Mouse (Mus musculus): ENCODE results near the gene Nkrf. TPM values are rescaled to one million over a fixed set of nuclear protein-coding genes. Genes with fewer than 3 reads are reported as not detected.

Nkrf gene
- polyA plus RNA-seq, 1 experiment from 2014 or later = 1.3 TPM

DNA sequence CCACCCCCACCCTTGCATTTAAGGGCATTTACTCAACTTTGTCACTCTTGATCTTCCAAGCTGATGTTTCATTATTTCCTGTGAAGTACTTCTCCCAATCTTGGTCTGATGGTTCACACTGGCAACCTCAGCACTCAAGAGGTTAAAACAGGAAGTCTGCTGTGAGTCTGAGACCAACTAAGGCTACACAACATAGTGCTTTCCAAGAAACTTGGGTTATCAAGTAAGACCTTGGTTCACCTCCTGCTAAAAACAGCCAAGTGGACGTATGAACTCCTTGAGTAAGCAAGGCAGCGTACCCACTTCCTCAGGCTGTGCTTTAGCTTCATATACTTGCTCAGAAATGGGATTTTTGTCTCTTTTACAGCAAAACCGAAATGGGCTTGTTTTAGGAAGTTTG is 32.3 kb downstream of the Nkrf start:
- Histone ChIP-seq H3K27me3 (ENCODE audit: control insufficient read depth, insufficient read depth, low read length) (no peaks in the 10 kb centered on the region), H3K9me3 (replicated peaks; ENCODE audit: control insufficient read depth, low read length) (no peaks in the 10 kb centered on the region), H3K9ac (ENCODE audit: low read length) (no peak overlapping the region), H3K4me3 (replicated peaks; ENCODE audit: low read length) (no peak overlapping the region), H3K4me2 (ENCODE audit: low read depth, low read length) (no peak overlapping the region), H3K27ac (ENCODE audit: low read length) (no peak overlapping the region), H3K4me1 (ENCODE audit: control insufficient read depth, insufficient read depth, low read length) (no peaks in the 10 kb centered on the region), H3K36me3 (ENCODE audit: control insufficient read depth, insufficient read depth, low read length) (no peaks in the 10 kb centered on the region)
- 80% methylated on average over 3 of the region's 3 CpGs for WGBS
- no peak for ATAC-seq (ENCODE audit: insufficient read depth, low FRiP score)

DNA sequence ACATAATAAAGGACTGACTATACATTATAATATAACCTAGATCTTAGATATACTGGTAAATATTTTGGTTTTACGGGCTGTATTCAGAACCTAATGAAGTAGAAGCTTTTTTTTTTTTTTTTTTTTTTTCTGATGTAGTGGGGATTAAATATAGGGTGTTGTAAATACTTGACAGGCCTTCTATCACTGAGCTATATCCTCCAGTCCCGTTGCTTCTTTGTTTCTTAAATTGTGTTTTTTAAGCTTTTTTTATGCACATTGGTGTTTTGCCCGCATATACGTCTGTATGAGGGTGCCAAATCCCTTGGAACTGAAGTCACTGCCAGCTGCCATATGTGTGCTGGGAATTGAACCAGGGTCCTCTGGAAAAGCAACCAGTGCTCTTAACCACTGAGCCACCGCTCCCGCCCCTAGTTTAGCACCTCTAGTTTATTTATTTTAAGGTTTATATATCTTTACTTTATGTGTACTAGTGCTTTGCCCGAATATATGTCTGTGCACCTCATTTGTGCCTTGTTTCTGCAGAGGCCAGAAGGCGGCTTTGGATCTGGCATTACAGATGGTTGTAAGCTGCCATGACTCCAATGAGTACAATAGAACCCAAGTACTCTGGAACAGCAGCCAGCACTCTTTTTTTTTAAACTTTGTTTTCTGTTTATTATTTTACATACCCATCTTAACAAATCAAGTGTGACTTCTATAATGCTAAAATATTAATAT is 37.9 kb downstream of the Nkrf start:
- 49% methylated on average over 8 of the region's 8 CpGs for WGBS
- H3K4me3 ChIP-seq (replicated peaks; ENCODE audit: low read length) = peak overlapping the region; percentile 49
- H3K4me1 ChIP-seq (ENCODE audit: control insufficient read depth, insufficient read depth, low read length) = peaks cover 3% of the 10 kb centered on the region; the same call in 1 of the 2 replicates
- ATAC-seq (ENCODE audit: insufficient read depth, low FRiP score) = no peak
- no peak overlapping the region for H3K27ac ChIP-seq (ENCODE audit: low read length)
- H3K9ac ChIP-seq (ENCODE audit: low read length) = no peak overlapping the region
- no peaks in the 10 kb centered on the region for H3K9me3 ChIP-seq (replicated peaks; ENCODE audit: control insufficient read depth, low read length)
- no peaks in the 10 kb centered on the region for H3K36me3 ChIP-seq (ENCODE audit: control insufficient read depth, insufficient read depth, low read length)
- H3K27me3 ChIP-seq (ENCODE audit: control insufficient read depth, insufficient read depth, low read length) = no peaks in the 10 kb centered on the region
- H3K4me2 ChIP-seq (ENCODE audit: low read depth, low read length) = peak overlapping the region; percentile 35; the same call in 1 of the 2 replicates

GRCm38 (mm10) chrX:36863766-36864608 is 38.7 kb downstream of the Nkrf start:
- peak; percentile 90; the same call in 1 of the 2 replicates for ATAC-seq (ENCODE audit: insufficient read depth, low FRiP score)
- Histone ChIP-seq H3K4me1 (ENCODE audit: control insufficient read depth, insufficient read depth, low read length) (peaks cover 3% of the 10 kb centered on the region; the same call in 1 of the 2 replicates), H3K9ac (ENCODE audit: low read length) (peak overlapping the region; percentile 63), H3K36me3 (ENCODE audit: control insufficient read depth, insufficient read depth, low read length) (no peaks in the 10 kb centered on the region), H3K4me2 (ENCODE audit: low read depth, low read length) (peak overlapping the region; percentile 50), H3K27ac (ENCODE audit: low read length) (no peak overlapping the region), H3K9me3 (replicated peaks; ENCODE audit: control insufficient read depth, low read length) (no peaks in the 10 kb centered on the region), H3K27me3 (ENCODE audit: control insufficient read depth, insufficient read depth, low read length) (no peaks in the 10 kb centered on the region), H3K4me3 (replicated peaks; ENCODE audit: low read length) (peak overlapping the region; percentile 49)
- 12% methylated on average over 43 of the region's 44 CpGs for WGBS

GRCm38 (mm10) chrX:36852631-36853030 is 50.1 kb downstream of the Nkrf start:
- H3K36me3 ChIP-seq (ENCODE audit: control insufficient read depth, insufficient read depth, low read length) = no peaks in the 10 kb centered on the region
- H3K4me1 ChIP-seq (ENCODE audit: control insufficient read depth, insufficient read depth, low read length) = no peaks in the 10 kb centered on the region
- no peaks in the 10 kb centered on the region for H3K9me3 ChIP-seq (replicated peaks; ENCODE audit: control insufficient read depth, low read length)

GRCm38 (mm10) chrX:36847152-36847551 is 55.5 kb downstream of the Nkrf start:
- Histone ChIP-seq H3K4me3 (replicated peaks; ENCODE audit: low read length) (no peak overlapping the region), H3K36me3 (ENCODE audit: control insufficient read depth, insufficient read depth, low read length) (no peaks in the 10 kb centered on the region), H3K9me3 (replicated peaks; ENCODE audit: control insufficient read depth, low read length) (no peaks in the 10 kb centered on the region), H3K9ac (ENCODE audit: low read length) (no peak overlapping the region), H3K27me3 (ENCODE audit: control insufficient read depth, insufficient read depth, low read length) (no peaks in the 10 kb centered on the region), H3K4me1 (ENCODE audit: control insufficient read depth, insufficient read depth, low read length) (no peaks in the 10 kb centered on the region), H3K27ac (ENCODE audit: low read length) (no peak overlapping the region), H3K4me2 (ENCODE audit: low read depth, low read length) (no peak overlapping the region)
- no peak for ATAC-seq (ENCODE audit: insufficient read depth, low FRiP score)
- 76% methylated on average over 1 of the region's 1 CpGs for WGBS

More at GRCm38 (mm10) chrX:36852631-36853030, 50.1 kb downstream of the Nkrf start:
- no peak for ATAC-seq (ENCODE audit: insufficient read depth, low FRiP score)
- Histone ChIP-seq H3K27me3 (ENCODE audit: control insufficient read depth, insufficient read depth, low read length) (no peaks in the 10 kb centered on the region), H3K9ac (ENCODE audit: low read length) (no peak overlapping the region), H3K27ac (ENCODE audit: low read length) (no peak overlapping the region), H3K4me2 (ENCODE audit: low read depth, low read length) (no peak overlapping the region), H3K4me3 (replicated peaks; ENCODE audit: low read length) (no peak overlapping the region)
- 86% methylated on average over 8 of the region's 8 CpGs for WGBS

GRCm38 (mm10) chrX:36843346-36843990 is 59.2 kb downstream of the Nkrf start:
- H3K9ac ChIP-seq (ENCODE audit: low read length) = no peak overlapping the region
- 72% methylated on average over 4 of the region's 4 CpGs for WGBS
- no peaks in the 10 kb centered on the region for H3K36me3 ChIP-seq (ENCODE audit: control insufficient read depth, insufficient read depth, low read length)
- no peak overlapping the region for H3K4me2 ChIP-seq (ENCODE audit: low read depth, low read length)
- no peaks in the 10 kb centered on the region for H3K9me3 ChIP-seq (replicated peaks; ENCODE audit: control insufficient read depth, low read length)
- ATAC-seq (ENCODE audit: insufficient read depth, low FRiP score) = no peak
- no peaks in the 10 kb centered on the region for H3K27me3 ChIP-seq (ENCODE audit: control insufficient read depth, insufficient read depth, low read length)
- H3K27ac ChIP-seq (ENCODE audit: low read length) = no peak overlapping the region
- no peaks in the 10 kb centered on the region for H3K4me1 ChIP-seq (ENCODE audit: control insufficient read depth, insufficient read depth, low read length)
- no peak overlapping the region for H3K4me3 ChIP-seq (replicated peaks; ENCODE audit: low read length)

GRCm38 (mm10) chrX:36841698-36842097 is 61.0 kb downstream of the Nkrf start:
- H3K27me3 ChIP-seq (ENCODE audit: control insufficient read depth, insufficient read depth, low read length) = no peaks in the 10 kb centered on the region
- H3K9ac ChIP-seq (ENCODE audit: low read length) = no peak overlapping the region
- no peaks in the 10 kb centered on the region for H3K4me1 ChIP-seq (ENCODE audit: control insufficient read depth, insufficient read depth, low read length)
- WGBS = 74% methylated on average over 6 of the region's 6 CpGs
- H3K36me3 ChIP-seq (ENCODE audit: control insufficient read depth, insufficient read depth, low read length) = no peaks in the 10 kb centered on the region
- ATAC-seq (ENCODE audit: insufficient read depth, low FRiP score) = no peak
- H3K27ac ChIP-seq (ENCODE audit: low read length) = no peak overlapping the region
- H3K9me3 ChIP-seq (replicated peaks; ENCODE audit: control insufficient read depth, low read length) = no peaks in the 10 kb centered on the region
- H3K4me2 ChIP-seq (ENCODE audit: low read depth, low read length) = no peak overlapping the region
- no peak overlapping the region for H3K4me3 ChIP-seq (replicated peaks; ENCODE audit: low read length)

GRCm38 (mm10) chrX:36839391-36839790 is 63.3 kb downstream of the Nkrf start:
- no peaks in the 10 kb centered on the region for H3K36me3 ChIP-seq (ENCODE audit: control insufficient read depth, insufficient read depth, low read length)
- no peaks in the 10 kb centered on the region for H3K27me3 ChIP-seq (ENCODE audit: control insufficient read depth, insufficient read depth, low read length)
- H3K4me1 ChIP-seq (ENCODE audit: control insufficient read depth, insufficient read depth, low read length) = no peaks in the 10 kb centered on the region
- H3K4me2 ChIP-seq (ENCODE audit: low read depth, low read length) = no peak overlapping the region
- no peak for ATAC-seq (ENCODE audit: insufficient read depth, low FRiP score)
- no peak overlapping the region for H3K27ac ChIP-seq (ENCODE audit: low read length)
- H3K9ac ChIP-seq (ENCODE audit: low read length) = no peak overlapping the region
- WGBS = 49% methylated on average over 7 of the region's 7 CpGs
- H3K9me3 ChIP-seq (replicated peaks; ENCODE audit: control insufficient read depth, low read length) = no peaks in the 10 kb centered on the region
- no peak overlapping the region for H3K4me3 ChIP-seq (replicated peaks; ENCODE audit: low read length)

Measured in stomach, embryonic 16.5 days (tissue).